Comparison of ENCODE assay signal across 8 mouse cellular contexts in genomic region chr2:80038642-80039445, GRCm38 (mm10).
DNase-seq lines count a peak whose midpoint lies in the region; ATAC-seq and TF ChIP-seq lines count a peak whose summit lies in the region.

No protein-coding gene starts in this region.

- no peak for TF ChIP-seq POLR2A in limb, embryonic 14.5 days (IDR thresholded peaks at IDR 0.05; ENCODE audit: borderline replicate concordance, extremely low read depth, insufficient read depth, insufficient read length)
- no peak for TF ChIP-seq POLR2A in small intestine, adult 2 months (IDR thresholded peaks at IDR 0.05; ENCODE audit: low read depth, low read length)

- no peak for TF ChIP-seq CTCF in heart, postnatal 0 days (IDR thresholded peaks at IDR 0.05; ENCODE audit: low read depth)
- no peak for TF ChIP-seq CTCF in small intestine, adult 2 months (IDR thresholded peaks at IDR 0.05; ENCODE audit: extremely low read depth, insufficient read length, insufficient replicate concordance, low read depth, low read length)

- ATAC-seq in heart, postnatal 0 days (ENCODE audit: insufficient read depth, low read depth), result peak; percentile 72
- ATAC-seq in limb, embryonic 14.5 days (ENCODE audit: low FRiP score, low read depth), result peak; percentile 77
- no peak for ATAC-seq in midbrain, embryonic 11.5 days (ENCODE audit: low FRiP score)
- ATAC-seq in forebrain, embryonic 11.5 days (replicated peaks; ENCODE audit: low FRiP score), result no peak

- TF ChIP-seq EP300 in heart, postnatal 0 days (IDR thresholded peaks at IDR 0.05; ENCODE audit: low read depth), result no peak

- peak overlapping the region; percentile 40; the same call in 1 of the 2 replicates for H3K9ac ChIP-seq in heart, postnatal 0 days (replicated peaks; ENCODE audit: low read depth, low read length)
- H3K9ac ChIP-seq in limb, embryonic 14.5 days (ENCODE audit: low read depth, low read length, severe bottlenecking), result 0 out of 2 replicates have a peak overlapping the region, but pooled peaks have one; percentile 0
- no peak overlapping the region for H3K9ac ChIP-seq in midbrain, embryonic 11.5 days (ENCODE audit: low read length)
- no peak overlapping the region for H3K9ac ChIP-seq in forebrain, embryonic 11.5 days (ENCODE audit: low read length)

- peak; percentile 10 for DNase-seq in embryo, embryonic 11 days
- no peak for DNase-seq in embryo, embryonic 10 days (ENCODE audit: low spot score)
- DNase-seq in heart, postnatal 0 days (ENCODE audit: low spot score), result peak; percentile 48
- peak; percentile 48 for DNase-seq in limb, embryonic 14.5 days (ENCODE audit: low spot score)
- DNase-seq in midbrain, embryonic 11.5 days (ENCODE audit: low spot score, missing footprints), result no peak
- DNase-seq in midbrain, embryonic 10.5 days (ENCODE audit: low spot score), result no peak
- DNase-seq in forebrain, embryonic 11.5 days (ENCODE audit: low spot score), result no peak

- H3K27me3 ChIP-seq in heart, postnatal 0 days (ENCODE audit: control insufficient read depth, insufficient read depth, low read length), result no peaks in the 10 kb centered on the region
- H3K27me3 ChIP-seq in limb, embryonic 14.5 days (ENCODE audit: control insufficient read depth, insufficient read depth, low read length), result no peaks in the 10 kb centered on the region
- no peaks in the 10 kb centered on the region for H3K27me3 ChIP-seq in small intestine, adult 2 months (ENCODE audit: control insufficient read depth, insufficient read depth, low read length)
- no peaks in the 10 kb centered on the region for H3K27me3 ChIP-seq in midbrain, embryonic 11.5 days (ENCODE audit: control insufficient read depth, insufficient read depth, low read length)
- no peaks in the 10 kb centered on the region for H3K27me3 ChIP-seq in midbrain, embryonic 10.5 days (ENCODE audit: low read depth, poor library complexity, severe bottlenecking)
- H3K27me3 ChIP-seq in forebrain, embryonic 11.5 days (ENCODE audit: control insufficient read depth, insufficient read depth, low read length), result no peaks in the 10 kb centered on the region

- H3K4me1 ChIP-seq in heart, postnatal 0 days (ENCODE audit: control insufficient read depth, insufficient read depth), result no peaks in the 10 kb centered on the region
- peaks cover 11% of the 10 kb centered on the region; the same call in 1 of the 2 replicates for H3K4me1 ChIP-seq in limb, embryonic 14.5 days (ENCODE audit: control insufficient read depth, insufficient read depth, low read length)
- H3K4me1 ChIP-seq in small intestine, adult 2 months (ENCODE audit: control insufficient read depth, insufficient read depth, insufficient read length, low read length), result no peaks in the 10 kb centered on the region
- H3K4me1 ChIP-seq in midbrain, embryonic 11.5 days (ENCODE audit: control insufficient read depth, insufficient read depth, low read length), result no peaks in the 10 kb centered on the region
- H3K4me1 ChIP-seq in midbrain, embryonic 10.5 days, result no peaks in the 10 kb centered on the region
- H3K4me1 ChIP-seq in forebrain, embryonic 11.5 days (replicated peaks; ENCODE audit: control insufficient read depth, insufficient read depth, low read length), result no peaks in the 10 kb centered on the region

- H3K36me3 ChIP-seq in heart, postnatal 0 days (replicated peaks; ENCODE audit: control insufficient read depth, insufficient read depth, low read length), result no peaks in the 10 kb centered on the region
- no peaks in the 10 kb centered on the region for H3K36me3 ChIP-seq in limb, embryonic 14.5 days (ENCODE audit: control insufficient read depth, insufficient read depth, low read length)
- no peaks in the 10 kb centered on the region for H3K36me3 ChIP-seq in small intestine, adult 2 months (ENCODE audit: control insufficient read depth, insufficient read depth, low read length)
- no peaks in the 10 kb centered on the region for H3K36me3 ChIP-seq in midbrain, embryonic 11.5 days (ENCODE audit: control insufficient read depth, insufficient read depth, low read length)
- H3K36me3 ChIP-seq in midbrain, embryonic 10.5 days, result no peaks in the 10 kb centered on the region
- no peaks in the 10 kb centered on the region for H3K36me3 ChIP-seq in forebrain, embryonic 11.5 days (ENCODE audit: control insufficient read depth, insufficient read depth, low read length)

- peak overlapping the region; percentile 49 for H3K4me2 ChIP-seq in heart, postnatal 0 days (ENCODE audit: low read depth, low read length)
- peak overlapping the region; percentile 42 for H3K4me2 ChIP-seq in limb, embryonic 14.5 days (replicated peaks; ENCODE audit: low read depth, low read length, severe bottlenecking)
- no peak overlapping the region for H3K4me2 ChIP-seq in midbrain, embryonic 11.5 days
- no peak overlapping the region for H3K4me2 ChIP-seq in forebrain, embryonic 11.5 days (ENCODE audit: low read depth, low read length, severe bottlenecking)

- peak overlapping the region; percentile 59 for H3K27ac ChIP-seq in heart, postnatal 0 days (ENCODE audit: low read depth)
- peak overlapping the region; percentile 46; the same call in 1 of the 2 replicates for H3K27ac ChIP-seq in limb, embryonic 14.5 days (replicated peaks; ENCODE audit: low read depth, low read length)
- H3K27ac ChIP-seq in small intestine, adult 2 months (ENCODE audit: insufficient read depth, low read depth, low read length), result peak overlapping the region; percentile 82
- no peak overlapping the region for H3K27ac ChIP-seq in midbrain, embryonic 11.5 days (ENCODE audit: low read depth, low read length)
- H3K27ac ChIP-seq in midbrain, embryonic 10.5 days (replicated peaks), result no peak overlapping the region
- H3K27ac ChIP-seq in forebrain, embryonic 11.5 days (ENCODE audit: low read depth, low read length), result no peak overlapping the region

- H3K4me3 ChIP-seq in heart, postnatal 0 days (ENCODE audit: low read depth, low read length), result peak overlapping the region; percentile 49
- H3K4me3 ChIP-seq in limb, embryonic 14.5 days (replicated peaks; ENCODE audit: low read length), result peak overlapping the region; percentile 19
- H3K4me3 ChIP-seq in small intestine, adult 2 months (ENCODE audit: low read depth, low read length), result peak overlapping the region; percentile 58
- H3K4me3 ChIP-seq in midbrain, embryonic 11.5 days (ENCODE audit: low read depth, low read length), result no peak overlapping the region
- no peak overlapping the region for H3K4me3 ChIP-seq in midbrain, embryonic 10.5 days
- no peak overlapping the region for H3K4me3 ChIP-seq in forebrain, embryonic 11.5 days (ENCODE audit: low read depth, low read length)

- no peaks in the 10 kb centered on the region for H3K9me3 ChIP-seq in heart, postnatal 0 days (replicated peaks; ENCODE audit: control insufficient read depth, low read length)
- H3K9me3 ChIP-seq in limb, embryonic 14.5 days (ENCODE audit: control insufficient read depth, low read length), result no peaks in the 10 kb centered on the region
- H3K9me3 ChIP-seq in midbrain, embryonic 11.5 days (ENCODE audit: control insufficient read depth, low read length), result no peaks in the 10 kb centered on the region
- H3K9me3 ChIP-seq in midbrain, embryonic 10.5 days (replicated peaks), result no peaks in the 10 kb centered on the region
- no peaks in the 10 kb centered on the region for H3K9me3 ChIP-seq in forebrain, embryonic 11.5 days (ENCODE audit: control insufficient read depth, low read length)

- WGBS in heart, postnatal 0 days, result 38% methylated on average over 10 of the region's 10 CpGs
- WGBS in limb, embryonic 14.5 days, result 20% methylated on average over 10 of the region's 10 CpGs
- WGBS in small intestine, adult 2 months, result 45% methylated on average over 10 of the region's 10 CpGs
- 69% methylated on average over 10 of the region's 10 CpGs for WGBS in midbrain, embryonic 11.5 days
- WGBS in midbrain, embryonic 10.5 days, result 70% methylated on average over 10 of the region's 10 CpGs
- WGBS in forebrain, embryonic 11.5 days, result 74% methylated on average over 10 of the region's 10 CpGs

Comparison
In these comparisons a context has a peak if more than half of its experiments do, and no peak if none do; other contexts are left out.
1. DNase-seq: peak in embryo, embryonic 11 days (single experiment), heart, postnatal 0 days (single experiment) and limb, embryonic 14.5 days (single experiment); none in embryo, embryonic 10 days (single experiment), midbrain, embryonic 11.5 days (single experiment), midbrain, embryonic 10.5 days (single experiment) and forebrain, embryonic 11.5 days (single experiment).
2. ATAC-seq: peak in heart, postnatal 0 days (single experiment) and limb, embryonic 14.5 days (single experiment); none in midbrain, embryonic 11.5 days (single experiment) and forebrain, embryonic 11.5 days (single experiment).
3. H3K27ac ChIP-seq: peak in heart, postnatal 0 days (single experiment), limb, embryonic 14.5 days (single experiment) and small intestine, adult 2 months (single experiment); none in midbrain, embryonic 11.5 days (single experiment), midbrain, embryonic 10.5 days (single experiment) and forebrain, embryonic 11.5 days (single experiment).
4. H3K4me2 ChIP-seq: peak in heart, postnatal 0 days (single experiment) and limb, embryonic 14.5 days (single experiment); none in midbrain, embryonic 11.5 days (single experiment) and forebrain, embryonic 11.5 days (single experiment).
5. H3K4me3 ChIP-seq: peak in heart, postnatal 0 days (single experiment), limb, embryonic 14.5 days (single experiment) and small intestine, adult 2 months (single experiment); none in midbrain, embryonic 11.5 days (single experiment), midbrain, embryonic 10.5 days (single experiment) and forebrain, embryonic 11.5 days (single experiment).
6. H3K9ac ChIP-seq: peak in heart, postnatal 0 days (single experiment) and limb, embryonic 14.5 days (single experiment); none in midbrain, embryonic 11.5 days (single experiment) and forebrain, embryonic 11.5 days (single experiment).